Mouse (Mus musculus) megakaryocyte, embryonic 14.5 days (primary cell): ENCODE results near the gene Tmem150a.

ENCODE experiments used
- FLI1 ChIP-seq: IDR thresholded peaks from 2 replicates; pipeline ENCODE4 v1.6.1; 2012; ENCODE audit warnings: low read length, inconsistent platforms, mixed read lengths
- GATA1 ChIP-seq: IDR thresholded peaks from 3 replicates; pipeline ENCODE4 v1.6.1; 2012; ENCODE audit warnings: mixed read lengths, low read length, inconsistent platforms, borderline replicate concordance

- TF ChIP-seq GATA1 (no peak), FLI1 (no peak)
These were observed 36.2 kb upstream of the Tmem150a start for GRCm38 (mm10) chr6:72319019-72319418.
